Mouse (Mus musculus): ENCODE measurements around the gene Rnf144a. TPM values are rescaled to one million over a fixed set of nuclear protein-coding genes. Genes with fewer than 3 reads are reported as not detected.

Gene Rnf144a
- polyA plus RNA-seq, 1 experiment: 17.7 TPM

DNA sequence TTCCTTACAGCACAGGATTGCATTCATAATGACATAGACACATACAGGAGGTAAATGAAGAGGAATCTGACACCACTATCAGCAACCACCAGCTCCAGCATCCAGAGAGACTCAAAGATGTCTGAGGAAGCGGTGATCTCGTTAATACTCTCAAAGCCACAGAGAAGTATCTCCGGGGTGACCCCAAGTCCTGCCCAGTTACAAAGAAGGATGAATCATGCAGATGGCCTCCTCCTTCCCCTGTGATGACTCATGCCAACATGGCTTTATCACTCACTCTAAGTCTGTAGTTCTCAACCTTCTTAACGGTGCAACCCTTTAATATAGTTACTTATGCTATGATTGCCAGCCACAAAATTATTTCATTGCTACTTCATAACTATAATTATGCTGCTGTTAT, 74.4 kb downstream of the Rnf144a start:
- Histone ChIP-seq H3K4me3 (ENCODE audit: insufficient read depth, low read length) (no peak overlapping the region), H3K27ac (ENCODE audit: insufficient read depth, low read length) (no peak overlapping the region), H3K4me1 (ENCODE audit: control insufficient read depth, insufficient read depth, low read length) (no peaks in the 10 kb centered on the region; the same call in none of the 2 replicates)
- TF ChIP-seq POLR2A (IDR thresholded peaks at IDR 0.05; ENCODE audit: extremely low read depth, insufficient read depth, low read length) (no peak), CTCF (IDR thresholded peaks at IDR 0.05; ENCODE audit: extremely low read depth, insufficient read depth, low read length) (no peak)

DNA sequence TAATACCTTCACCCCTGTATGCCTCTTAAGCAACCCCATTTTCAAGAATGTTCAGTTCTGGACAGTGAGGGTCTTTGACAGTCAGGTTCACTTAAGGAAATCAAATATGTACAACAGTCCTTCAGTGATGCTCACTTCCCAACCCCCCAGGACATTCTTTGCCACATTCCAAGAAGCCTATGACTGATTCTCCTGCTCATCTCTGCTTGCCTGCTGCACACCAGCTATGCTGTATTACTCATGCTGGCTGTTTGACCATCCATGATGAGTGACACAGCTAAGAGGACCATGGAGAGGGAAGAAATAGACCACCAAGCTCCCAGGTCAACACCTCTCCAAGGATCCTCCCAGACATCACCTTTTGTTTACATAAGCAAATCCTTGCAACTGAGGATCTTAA, 75.2 kb downstream of the Rnf144a start:
- H3K27ac ChIP-seq (ENCODE audit: insufficient read depth, low read length): no peak overlapping the region
- no peak overlapping the region for H3K4me3 ChIP-seq (ENCODE audit: insufficient read depth, low read length)
- no peak for TF ChIP-seq CTCF (IDR thresholded peaks at IDR 0.05; ENCODE audit: extremely low read depth, insufficient read depth, low read length)
- no peak for TF ChIP-seq POLR2A (IDR thresholded peaks at IDR 0.05; ENCODE audit: extremely low read depth, insufficient read depth, low read length)
- no peaks in the 10 kb centered on the region; the same call in none of the 2 replicates for H3K4me1 ChIP-seq (ENCODE audit: control insufficient read depth, insufficient read depth, low read length)

DNA sequence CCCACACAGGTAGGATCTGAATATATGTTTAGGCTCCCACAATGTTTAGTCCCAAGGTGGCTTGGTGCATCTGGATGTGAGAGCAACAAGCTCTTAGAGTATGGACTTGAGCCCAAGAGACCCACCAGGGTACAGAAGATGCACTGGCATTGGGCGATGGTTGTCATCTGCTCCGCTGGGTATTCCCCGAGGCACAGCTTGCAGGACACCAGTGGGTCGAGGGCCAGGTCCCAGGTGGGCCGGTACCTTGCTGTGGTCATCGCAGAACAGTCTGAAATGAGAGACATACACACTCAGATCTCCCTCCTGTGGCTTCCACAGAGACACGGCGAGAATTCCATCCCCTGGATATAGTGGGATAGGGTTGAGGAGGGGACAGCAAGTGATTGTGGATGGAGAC, 75.9 kb downstream of the Rnf144a start:
- TF ChIP-seq CTCF (IDR thresholded peaks at IDR 0.05; ENCODE audit: extremely low read depth, insufficient read depth, low read length) (no peak), POLR2A (IDR thresholded peaks at IDR 0.05; ENCODE audit: extremely low read depth, insufficient read depth, low read length) (no peak)
- Histone ChIP-seq H3K4me3 (ENCODE audit: insufficient read depth, low read length) (no peak overlapping the region), H3K27ac (ENCODE audit: insufficient read depth, low read length) (no peak overlapping the region), H3K4me1 (ENCODE audit: control insufficient read depth, insufficient read depth, low read length) (no peaks in the 10 kb centered on the region; the same call in 1 of the 2 replicates)

DNA sequence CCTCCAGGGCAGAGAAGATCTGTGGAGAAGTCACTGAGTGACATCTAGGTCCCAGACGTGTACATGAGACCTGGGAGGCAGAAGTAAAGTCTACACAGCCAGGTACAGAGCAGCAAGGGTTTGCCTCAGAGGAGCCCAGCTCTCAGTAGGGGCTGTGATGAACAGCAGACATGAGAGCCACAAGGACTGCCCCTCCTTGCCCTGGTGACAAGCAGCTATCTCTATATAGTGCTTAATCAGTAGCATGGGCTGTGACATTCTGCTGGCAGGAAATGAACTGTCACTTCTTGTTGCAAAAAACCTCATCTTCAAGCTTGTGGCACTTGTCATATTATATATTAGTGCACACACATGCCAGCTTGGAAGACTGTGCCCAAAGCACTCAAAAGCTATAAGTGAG, 81.4 kb downstream of the Rnf144a start:
- Histone ChIP-seq H3K4me1 (ENCODE audit: control insufficient read depth, insufficient read depth, low read length) (peaks cover 11% of the 10 kb centered on the region), H3K27ac (ENCODE audit: insufficient read depth, low read length) (no peak overlapping the region), H3K4me3 (ENCODE audit: insufficient read depth, low read length) (no peak overlapping the region)
- TF ChIP-seq POLR2A (IDR thresholded peaks at IDR 0.05; ENCODE audit: extremely low read depth, insufficient read depth, low read length) (no peak), CTCF (IDR thresholded peaks at IDR 0.05; ENCODE audit: extremely low read depth, insufficient read depth, low read length) (no peak)

DNA sequence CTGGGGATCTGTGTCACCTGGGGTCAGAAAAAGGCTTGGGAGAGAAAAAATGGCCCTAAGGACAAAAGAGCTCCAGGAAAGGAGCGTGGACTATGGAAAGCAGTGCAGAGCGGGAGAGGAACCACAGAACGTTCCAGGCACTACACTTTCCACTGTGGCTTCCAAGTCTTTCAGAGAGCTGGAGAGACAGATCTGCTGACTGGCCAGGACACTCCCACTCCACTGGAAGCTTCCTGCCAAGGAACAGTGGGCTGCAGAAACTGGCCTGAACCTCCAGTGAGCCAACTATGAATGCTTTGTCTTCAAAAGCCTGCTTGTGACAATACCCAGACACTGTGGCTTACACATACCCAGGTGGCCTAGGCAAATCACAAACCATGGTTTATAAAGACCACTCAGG, 84.0 kb downstream of the Rnf144a start:
- TF ChIP-seq POLR2A (IDR thresholded peaks at IDR 0.05; ENCODE audit: extremely low read depth, insufficient read depth, low read length) (no peak), CTCF (IDR thresholded peaks at IDR 0.05; ENCODE audit: extremely low read depth, insufficient read depth, low read length) (no peak)

DNA sequence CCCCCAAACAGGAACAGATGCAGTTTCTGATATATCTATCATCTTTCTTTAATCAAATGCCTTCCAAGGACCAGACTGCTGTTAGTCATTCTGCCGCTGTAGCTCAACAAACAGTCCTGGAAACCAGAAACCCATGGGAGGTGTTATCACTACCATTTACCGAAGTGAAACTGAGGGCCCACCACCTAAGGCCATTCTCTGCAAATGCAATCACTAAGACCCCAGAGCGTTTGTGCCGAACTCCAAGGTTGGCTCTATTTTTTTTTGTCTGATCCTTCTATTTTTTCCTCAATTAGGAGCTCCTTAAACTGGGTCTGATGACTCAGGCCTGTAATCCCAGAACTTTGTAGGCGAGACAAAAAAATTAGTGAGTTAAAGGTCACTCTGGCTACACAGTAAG, 85.3 kb downstream of the Rnf144a start:
- Histone ChIP-seq H3K27ac (ENCODE audit: insufficient read depth, low read length) (no peak overlapping the region), H3K4me3 (ENCODE audit: insufficient read depth, low read length) (no peak overlapping the region), H3K4me1 (ENCODE audit: control insufficient read depth, insufficient read depth, low read length) (peaks cover 11% of the 10 kb centered on the region)
- no peak for TF ChIP-seq POLR2A (IDR thresholded peaks at IDR 0.05; ENCODE audit: extremely low read depth, insufficient read depth, low read length)
- no peak for TF ChIP-seq CTCF (IDR thresholded peaks at IDR 0.05; ENCODE audit: extremely low read depth, insufficient read depth, low read length)

More for the DNA sequence above, 84.0 kb downstream of the Rnf144a start:
- Histone ChIP-seq H3K4me1 (ENCODE audit: control insufficient read depth, insufficient read depth, low read length) (peaks cover 11% of the 10 kb centered on the region), H3K4me3 (ENCODE audit: insufficient read depth, low read length) (no peak overlapping the region), H3K27ac (ENCODE audit: insufficient read depth, low read length) (peak overlapping the region; percentile 53; the same call in 1 of the 2 replicates)

DNA sequence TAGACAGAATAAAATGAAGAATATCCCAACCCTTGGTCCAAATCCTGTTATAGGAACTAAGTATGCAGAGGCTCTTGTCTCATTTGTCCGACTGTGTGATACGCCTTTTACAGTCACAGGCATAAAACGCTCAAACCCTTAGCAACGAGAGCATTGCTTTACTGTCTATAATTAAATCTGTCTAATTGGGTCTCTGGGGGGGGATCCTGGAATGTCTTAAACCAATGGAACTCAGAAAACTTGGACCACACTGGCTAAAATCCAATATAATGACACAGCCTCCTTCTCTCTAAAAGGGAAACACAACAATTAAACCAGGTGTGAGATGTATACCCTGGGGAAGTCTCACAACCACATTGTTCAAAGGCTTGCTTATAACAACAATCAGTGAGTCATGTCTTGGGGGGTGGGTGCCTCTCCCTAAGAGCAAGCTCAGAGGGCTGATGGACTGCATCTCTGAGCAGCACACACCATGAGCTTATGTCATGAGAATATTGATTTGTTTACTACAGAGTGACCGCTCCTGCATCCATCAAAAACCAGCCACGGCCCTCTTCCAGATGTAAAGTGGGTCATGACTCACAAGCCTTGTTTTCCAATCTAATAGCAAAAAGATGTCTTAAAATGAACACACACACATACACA, 85.9 kb downstream of the Rnf144a start:
- Histone ChIP-seq H3K4me1 (ENCODE audit: control insufficient read depth, insufficient read depth, low read length) (peaks cover 12% of the 10 kb centered on the region), H3K27ac (ENCODE audit: insufficient read depth, low read length) (no peak overlapping the region), H3K4me3 (ENCODE audit: insufficient read depth, low read length) (no peak overlapping the region)
- TF ChIP-seq POLR2A (IDR thresholded peaks at IDR 0.05; ENCODE audit: extremely low read depth, insufficient read depth, low read length): no peak
- no peak for TF ChIP-seq CTCF (IDR thresholded peaks at IDR 0.05; ENCODE audit: extremely low read depth, insufficient read depth, low read length)

DNA sequence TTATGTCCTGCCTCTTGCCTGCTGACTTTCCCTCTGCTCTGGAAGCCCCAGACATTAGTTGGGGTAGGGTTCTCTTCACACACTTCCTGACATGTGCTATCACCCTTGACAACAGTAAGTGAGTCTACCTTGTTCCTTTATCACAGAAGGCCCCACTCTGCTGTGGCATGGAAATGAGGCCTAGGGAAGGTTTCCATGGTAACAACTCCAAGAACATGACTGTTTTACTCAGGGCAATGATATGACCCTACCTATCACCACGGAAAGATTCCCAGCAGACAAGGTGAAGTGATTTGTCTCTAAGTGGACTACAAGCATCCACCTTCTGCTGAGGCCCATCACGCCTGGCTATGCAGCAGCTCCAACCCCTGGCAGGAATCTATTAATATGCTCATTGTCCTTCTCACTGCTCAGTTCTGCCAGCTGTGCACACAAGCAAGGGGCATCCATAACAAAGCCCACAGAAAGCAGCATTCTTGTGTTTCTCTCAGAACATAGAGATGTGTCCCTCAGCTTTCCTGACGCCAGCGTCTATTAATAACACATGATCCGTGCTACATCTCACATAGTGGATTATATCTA, 91.2 kb downstream of the Rnf144a start:
- Histone ChIP-seq H3K4me1 (ENCODE audit: control insufficient read depth, insufficient read depth, low read length) (peaks cover 4% of the 10 kb centered on the region), H3K4me3 (ENCODE audit: insufficient read depth, low read length) (no peak overlapping the region), H3K27ac (ENCODE audit: insufficient read depth, low read length) (no peak overlapping the region)
- no peak for TF ChIP-seq POLR2A (IDR thresholded peaks at IDR 0.05; ENCODE audit: extremely low read depth, insufficient read depth, low read length)
- no peak for TF ChIP-seq CTCF (IDR thresholded peaks at IDR 0.05; ENCODE audit: extremely low read depth, insufficient read depth, low read length)

DNA sequence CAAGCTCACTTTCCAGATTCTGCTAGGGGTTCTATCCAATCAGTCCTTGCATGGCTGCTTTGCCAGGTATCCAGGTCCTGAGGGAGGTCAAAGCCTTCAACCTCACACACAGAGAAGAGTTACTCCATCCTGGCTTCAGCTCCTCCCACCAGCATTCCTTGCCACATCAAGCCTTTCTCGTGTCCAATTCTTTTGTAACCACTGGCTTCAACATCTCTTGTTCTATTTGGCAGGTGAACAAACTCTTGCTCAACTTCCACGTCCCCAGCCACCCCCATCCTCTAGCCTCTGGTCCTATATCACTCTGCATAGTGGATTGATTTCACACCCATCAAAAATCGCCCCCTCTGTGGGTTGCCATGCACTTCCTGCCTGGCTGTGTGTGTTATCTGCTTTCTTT, 98.8 kb downstream of the Rnf144a start:
- TF ChIP-seq CTCF (IDR thresholded peaks at IDR 0.05; ENCODE audit: extremely low read depth, insufficient read depth, low read length): no peak
- no peak for TF ChIP-seq POLR2A (IDR thresholded peaks at IDR 0.05; ENCODE audit: extremely low read depth, insufficient read depth, low read length)
- H3K4me1 ChIP-seq (ENCODE audit: control insufficient read depth, insufficient read depth, low read length): no peaks in the 10 kb centered on the region
- H3K4me3 ChIP-seq (ENCODE audit: insufficient read depth, low read length): no peak overlapping the region
- H3K27ac ChIP-seq (ENCODE audit: insufficient read depth, low read length): no peak overlapping the region

DNA sequence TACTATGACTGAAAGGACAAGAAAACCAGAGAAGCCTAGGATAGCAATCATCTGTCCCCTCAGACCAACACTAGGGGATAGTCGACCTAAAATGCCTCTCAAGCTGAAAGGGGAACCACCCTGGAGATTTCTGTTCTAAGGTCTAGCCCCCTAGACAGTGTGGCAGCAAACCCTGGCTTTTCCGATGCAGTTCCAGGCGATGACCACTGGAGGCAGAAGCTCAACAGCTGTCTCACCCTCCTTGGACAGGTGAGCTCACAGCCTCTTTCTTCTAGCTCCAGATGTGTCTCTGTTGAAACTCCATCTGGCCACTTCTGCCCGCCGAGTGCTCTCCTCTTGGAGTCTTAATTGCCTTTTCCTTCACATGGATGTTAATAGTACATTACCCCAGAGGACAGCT, 100.1 kb downstream of the Rnf144a start:
- no peak overlapping the region for H3K27ac ChIP-seq (ENCODE audit: insufficient read depth, low read length)
- H3K4me3 ChIP-seq (ENCODE audit: insufficient read depth, low read length): no peak overlapping the region
- TF ChIP-seq POLR2A (IDR thresholded peaks at IDR 0.05; ENCODE audit: extremely low read depth, insufficient read depth, low read length) (no peak), CTCF (IDR thresholded peaks at IDR 0.05; ENCODE audit: extremely low read depth, insufficient read depth, low read length) (peak; percentile 63)

More for the DNA sequence above, 100.1 kb downstream of the Rnf144a start:
- no peaks in the 10 kb centered on the region for H3K4me1 ChIP-seq (ENCODE audit: control insufficient read depth, insufficient read depth, low read length)
